Mouse (Mus musculus): Measurements from ENCODE around the gene Defa26. TPM values are rescaled to one million over a fixed set of nuclear protein-coding genes. Genes with fewer than 3 reads are reported as not detected.
"Not testable (repeated sequence)": the region's sequence is repeated elsewhere in the genome, so short reads cannot be mapped to it uniquely, and the experiment has no call there.

Gene Defa26
- polyA plus RNA-seq (2012; ENCODE audit: insufficient read depth, low replicate concordance), result not detected in 2 replicates

DNA sequence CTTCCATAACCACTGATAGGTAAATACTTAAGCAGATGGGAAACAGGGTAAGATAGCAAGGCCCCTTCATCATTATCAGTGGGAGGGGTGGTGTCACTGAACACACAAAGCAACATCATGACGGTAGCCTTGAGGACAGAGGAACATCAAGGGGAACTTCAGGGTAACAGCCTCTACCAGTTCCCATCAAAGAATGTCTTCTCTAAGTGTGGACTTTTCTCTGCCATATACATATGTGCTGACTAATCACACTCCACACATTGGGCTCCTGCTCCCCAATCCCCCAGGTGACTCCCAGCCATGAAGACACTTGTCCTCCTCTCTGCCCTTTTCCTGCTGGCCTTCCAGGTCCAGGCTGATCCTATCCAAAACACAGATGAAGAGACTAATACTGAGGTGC, at the start of gene Defa26:
Gene Defa26, plus strand, starts transcription at position 301 of the 400 bp plus-strand sequence.
- not testable (repeated sequence) for H3K4me3 ChIP-seq (replicated peaks); H3K27me3 ChIP-seq (replicated peaks); H3K36me3 ChIP-seq (replicated peaks; ENCODE audit: low read length); H3K9me3 ChIP-seq; H3K4me1 ChIP-seq

GRCm38 (mm10) chr8:21582706-21583105, 35.3 kb upstream of the Defa26 start, which contains the start of gene Defa28:
Gene Defa28, plus strand, starts transcription at chr8:21583006.
- H3K36me3 ChIP-seq (replicated peaks; ENCODE audit: low read length); H3K4me1 ChIP-seq; H3K4me3 ChIP-seq (replicated peaks); H3K9me3 ChIP-seq; H3K27me3 ChIP-seq (replicated peaks): not testable (repeated sequence)

GRCm38 (mm10) chr8:21594408-21594807, 23.6 kb upstream of the Defa26 start, which contains the start of gene Gm7861:
Gene Gm7861, minus strand, starts transcription at chr8:21594508.
- H3K27me3 ChIP-seq (replicated peaks); H3K36me3 ChIP-seq (replicated peaks; ENCODE audit: low read length); H3K4me1 ChIP-seq; H3K4me3 ChIP-seq (replicated peaks); H3K9me3 ChIP-seq: not testable (repeated sequence)

- not testable (repeated sequence) for H3K36me3 ChIP-seq (replicated peaks; ENCODE audit: low read length); H3K27me3 ChIP-seq (replicated peaks); H3K4me3 ChIP-seq (replicated peaks); H3K9me3 ChIP-seq; H3K4me1 ChIP-seq
Observed at GRCm38 (mm10) chr8:21655480-21655879, 37.5 kb downstream of the Defa26 start, which contains the start of gene Defa17. Gene Defa17, plus strand, starts transcription at chr8:21655780.

DNA sequence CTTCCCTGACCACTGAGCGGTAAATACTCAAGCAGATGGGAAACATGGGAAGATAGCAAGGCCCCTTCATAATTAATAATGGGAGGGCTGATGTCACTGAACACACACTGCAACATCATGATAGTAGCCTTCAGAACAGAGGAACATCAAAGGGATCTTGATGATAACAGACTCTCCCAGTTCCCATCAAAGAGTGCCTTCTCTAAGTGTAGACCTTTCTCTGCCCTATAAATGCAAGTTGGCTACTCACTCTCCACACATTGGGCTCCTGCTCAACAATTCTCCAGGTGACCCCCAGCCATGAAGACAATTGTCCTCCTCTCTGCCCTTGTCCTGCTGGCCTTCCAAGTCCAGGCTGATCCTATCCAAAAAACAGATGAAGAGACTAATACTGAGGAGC, 47.5 kb downstream of the Defa26 start, which contains the start of gene Defa34:
Gene Defa34, plus strand, starts transcription at position 301 of the 400 bp plus-strand sequence.
- not testable (repeated sequence) for H3K4me1 ChIP-seq; H3K4me3 ChIP-seq (replicated peaks); H3K9me3 ChIP-seq; H3K36me3 ChIP-seq (replicated peaks; ENCODE audit: low read length); H3K27me3 ChIP-seq (replicated peaks)

Other genes starting within 250 kb of the Defa26 start
- gene Defa2, start 239.7 kb upstream of the Defa26 start, polyA plus RNA-seq (2012; ENCODE audit: insufficient read depth, low replicate concordance), result not detected in 2 replicates
- not detected in 2 replicates for gene Defa33, start 226.4 kb upstream of the Defa26 start, polyA plus RNA-seq (2012; ENCODE audit: insufficient read depth, low replicate concordance)
- gene Defa36, start 190.8 kb upstream of the Defa26 start, polyA plus RNA-seq (2012; ENCODE audit: insufficient read depth, low replicate concordance), result not detected in 2 replicates
- not detected in 2 replicates for gene Gm7849, start 161.6 kb upstream of the Defa26 start, polyA plus RNA-seq (2012; ENCODE audit: insufficient read depth, low replicate concordance)
- not detected in 2 replicates for gene Defa20, start 108.9 kb upstream of the Defa26 start, polyA plus RNA-seq (2012; ENCODE audit: insufficient read depth, low replicate concordance)
- gene Defa32, start 89.2 kb upstream of the Defa26 start, polyA plus RNA-seq (2012; ENCODE audit: insufficient read depth, low replicate concordance), result not detected in 2 replicates
- gene Defa37, start 52.8 kb upstream of the Defa26 start, polyA plus RNA-seq (2012; ENCODE audit: insufficient read depth, low replicate concordance), result not detected in 2 replicates
- not detected in 2 replicates for gene Defa28, start 35.2 kb upstream of the Defa26 start, polyA plus RNA-seq (2012; ENCODE audit: insufficient read depth, low replicate concordance)
- not detected in 2 replicates for gene Gm7861, start 23.7 kb upstream of the Defa26 start, polyA plus RNA-seq (2012; ENCODE audit: insufficient read depth, low replicate concordance)
- gene Defa17, start 37.6 kb downstream of the Defa26 start, polyA plus RNA-seq (2012; ENCODE audit: insufficient read depth, low replicate concordance), result not detected in 2 replicates
- gene Defa34, start 47.6 kb downstream of the Defa26 start, polyA plus RNA-seq (2012; ENCODE audit: insufficient read depth, low replicate concordance), result not detected in 2 replicates
- not detected in 2 replicates for gene AY761184, start 85.5 kb downstream of the Defa26 start, polyA plus RNA-seq (2012; ENCODE audit: insufficient read depth, low replicate concordance)
- not detected in 2 replicates for gene Defa24, start 116.3 kb downstream of the Defa26 start, polyA plus RNA-seq (2012; ENCODE audit: insufficient read depth, low replicate concordance)
- gene Defb50, start 205.4 kb downstream of the Defa26 start, polyA plus RNA-seq (2012; ENCODE audit: insufficient read depth, low replicate concordance), result not detected in 2 replicates
- gene Defb2, start 221.7 kb downstream of the Defa26 start, polyA plus RNA-seq (2012; ENCODE audit: insufficient read depth, low replicate concordance), result not detected in 2 replicates
- gene Defb10, start 240.7 kb downstream of the Defa26 start, polyA plus RNA-seq (2012; ENCODE audit: insufficient read depth, low replicate concordance), result not detected in 2 replicates